Mouse (Mus musculus) liver, embryonic 14.5 days (tissue): ENCODE results near the gene Dnah14.

ENCODE experiments used
- CTCF ChIP-seq: IDR thresholded peaks from 2 replicates; pipeline ENCODE4 v1.5.1; 2016; ENCODE audit warnings: antibody characterized with exemption, low read depth, control low read depth
- EP300 ChIP-seq: IDR thresholded peaks from 2 replicates; pipeline ENCODE4 v1.6.1; 2016; ENCODE audit warnings: antibody characterized with exemption, low read depth

DNA sequence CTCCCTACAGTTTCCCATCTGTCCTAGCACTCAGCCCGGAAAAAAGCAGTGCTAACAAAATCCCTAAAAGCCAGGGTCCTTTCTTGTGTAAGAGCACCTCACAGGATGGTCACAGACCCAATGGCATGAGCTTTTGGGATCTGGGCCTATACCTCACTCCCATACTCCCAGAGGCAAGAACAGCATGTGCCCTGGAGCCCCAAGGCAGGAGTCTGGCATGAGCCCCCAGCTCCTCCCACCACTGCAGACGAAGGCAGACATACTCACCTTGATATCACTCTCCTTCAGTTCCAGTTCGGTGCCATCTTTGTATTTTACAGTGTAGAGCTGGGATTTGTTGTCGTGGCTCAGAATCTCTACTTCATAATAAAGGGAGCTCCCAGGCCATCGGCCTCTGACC, 261.8 kb downstream of the Dnah14 start:
- TF ChIP-seq CTCF, result no peak
- TF ChIP-seq EP300, result no peak
